Mouse (Mus musculus): ENCODE measurements around the gene Mepe.

Gene Mepe

GRCm38 (mm10) chr5:104358592-104358991 lies 33.5 kb downstream of the Mepe start:
- no peak for DNase-seq

GRCm38 (mm10) chr5:104359257-104359656 lies 34.1 kb downstream of the Mepe start:
- no peak for DNase-seq

GRCm38 (mm10) chr5:104370580-104370979 lies 45.5 kb downstream of the Mepe start:
- DNase-seq, result no peak

- no peak for DNase-seq
Measured at GRCm38 (mm10) chr5:104371284-104371683, 46.2 kb downstream of the Mepe start.

- DNase-seq, result no peak
Measured at GRCm38 (mm10) chr5:104373648-104374307, 48.6 kb downstream of the Mepe start.

- DNase-seq, result peak in 1 of 2 experiments; percentile 2
Measured at GRCm38 (mm10) chr5:104374308-104374660, 49.2 kb downstream of the Mepe start.

- no peak for DNase-seq
Measured at GRCm38 (mm10) chr5:104375132-104375531, 50.0 kb downstream of the Mepe start.

- no peak for DNase-seq
Measured at GRCm38 (mm10) chr5:104376890-104377289, 51.8 kb downstream of the Mepe start.

- no peak for DNase-seq
Measured at GRCm38 (mm10) chr5:104380574-104380973, 55.4 kb downstream of the Mepe start.

GRCm38 (mm10) chr5:104381671-104382070 lies 56.5 kb downstream of the Mepe start:
- DNase-seq, result no peak

GRCm38 (mm10) chr5:104384540-104384939 lies 59.4 kb downstream of the Mepe start:
- no peak for DNase-seq

- no peak for DNase-seq
Measured at GRCm38 (mm10) chr5:104385521-104385920, 60.4 kb downstream of the Mepe start.

- DNase-seq, result no peak
Measured at GRCm38 (mm10) chr5:104386908-104387307, 61.8 kb downstream of the Mepe start.
